Mouse (Mus musculus): ENCODE results near the gene Rassf4. TPM values are rescaled to one million over a fixed set of nuclear protein-coding genes. Genes with fewer than 3 reads are reported as not detected.
A peak's percentile ranks its signal among the peaks of the same experiment; 100 is the strongest.
"Not testable (repeated sequence)": the region's sequence is repeated elsewhere in the genome, so short reads cannot be mapped to it uniquely, and the experiment has no call there.

Gene Rassf4
- polyA plus RNA-seq, 1 experiment = 2.0 TPM

DNA sequence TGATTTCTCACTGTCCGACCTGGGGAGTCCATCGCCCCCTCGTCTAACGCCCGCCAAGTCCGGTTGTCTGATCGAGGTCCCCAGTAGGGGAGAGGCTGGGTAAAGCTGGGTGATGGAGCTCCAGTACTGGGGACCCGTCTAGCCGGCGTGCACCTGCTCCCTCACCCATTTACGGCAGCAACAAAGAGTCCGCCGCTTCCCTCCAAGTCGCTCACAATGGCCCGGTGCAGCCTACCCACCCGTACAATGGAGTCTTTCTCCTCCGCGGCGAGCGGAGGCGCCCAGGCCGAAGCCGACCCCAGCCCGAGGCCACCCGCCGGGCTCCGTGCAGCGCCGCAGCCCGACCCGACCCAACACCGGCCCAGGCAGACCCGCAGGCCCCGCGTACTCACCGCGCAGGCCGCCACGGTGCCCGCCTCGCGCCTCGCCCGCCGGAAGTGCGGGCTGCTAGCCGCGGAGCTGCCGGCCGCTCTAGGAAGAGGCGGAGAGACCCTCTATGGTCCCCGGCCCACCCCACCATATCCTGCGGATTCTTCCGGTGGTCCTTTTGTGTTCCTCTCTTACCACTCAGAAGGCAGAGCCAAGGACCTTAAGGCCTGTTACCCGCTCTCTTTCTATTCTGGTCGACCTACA lies 45.1 kb downstream of the Rassf4 start, which contains the start of gene Zfp422:
Gene Zfp422 (minus strand): TSS at position 461 of the 633 bp plus-strand sequence.
- peak within 1 kb of the TSS; percentile 78 for H3K4me3 ChIP-seq (ENCODE audit: insufficient read depth, low read length)
- H3K27ac ChIP-seq (ENCODE audit: insufficient read depth, low read length) = no peak within 1 kb of the TSS
- peak; percentile 67 for TF ChIP-seq POLR2A (IDR thresholded peaks at IDR 0.05; ENCODE audit: low read depth, low read length)
- TF ChIP-seq CTCF (IDR thresholded peaks at IDR 0.05; ENCODE audit: borderline replicate concordance, insufficient read depth, low read length) = no peak
- no peaks in the 10 kb centered on the region for H3K4me1 ChIP-seq (ENCODE audit: control insufficient read depth, insufficient read depth, low read length)

DNA sequence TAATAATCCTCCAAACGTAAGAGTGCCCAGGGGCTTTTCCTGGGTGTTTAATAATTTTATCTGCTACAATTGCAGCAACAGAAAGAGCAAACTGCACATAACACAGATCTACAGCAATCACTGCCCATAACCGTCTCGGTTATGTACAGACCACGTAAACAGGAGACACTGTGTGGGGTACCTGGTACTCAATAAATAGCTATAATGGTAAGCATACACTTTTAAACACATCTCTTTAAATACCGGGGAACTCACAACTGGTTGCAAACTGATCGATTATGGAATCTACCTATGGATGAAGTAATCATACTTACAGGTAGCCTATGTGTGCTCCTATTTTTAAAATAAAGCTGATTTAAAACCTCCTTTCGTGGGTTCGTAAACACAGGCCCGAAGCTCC lies 45.7 kb downstream of the Rassf4 start:
- Histone ChIP-seq H3K27ac (ENCODE audit: insufficient read depth, low read length) (no peak overlapping the region), H3K4me1 (ENCODE audit: control insufficient read depth, insufficient read depth, low read length) (no peaks in the 10 kb centered on the region), H3K4me3 (ENCODE audit: insufficient read depth, low read length) (peak overlapping the region; percentile 78)
- TF ChIP-seq POLR2A (IDR thresholded peaks at IDR 0.05; ENCODE audit: low read depth, low read length) = no peak
- TF ChIP-seq CTCF (IDR thresholded peaks at IDR 0.05; ENCODE audit: borderline replicate concordance, insufficient read depth, low read length) = no peak

DNA sequence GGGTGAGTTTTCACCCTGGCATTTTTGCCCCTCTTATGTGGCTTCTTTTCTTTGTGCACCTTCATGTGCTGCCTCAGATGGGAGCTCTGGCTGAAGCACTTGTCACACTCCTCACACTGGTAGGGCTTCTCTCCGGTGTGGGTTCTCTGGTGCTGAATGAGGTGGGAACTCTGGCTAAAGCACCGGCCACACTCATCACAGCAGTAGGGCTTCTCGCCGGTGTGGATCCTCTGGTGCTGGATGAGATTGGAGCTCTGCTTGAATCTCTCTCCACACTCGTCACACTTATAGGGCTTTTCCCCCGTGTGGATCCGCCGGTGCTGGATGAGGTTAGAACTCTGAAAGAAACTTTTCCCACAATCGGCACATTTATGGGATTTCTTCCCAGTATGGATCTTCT lies 47.3 kb downstream of the Rassf4 start:
- not testable (repeated sequence) for H3K4me3 ChIP-seq (ENCODE audit: insufficient read depth, low read length); H3K4me1 ChIP-seq (ENCODE audit: control insufficient read depth, insufficient read depth, low read length); H3K27ac ChIP-seq (ENCODE audit: insufficient read depth, low read length)

DNA sequence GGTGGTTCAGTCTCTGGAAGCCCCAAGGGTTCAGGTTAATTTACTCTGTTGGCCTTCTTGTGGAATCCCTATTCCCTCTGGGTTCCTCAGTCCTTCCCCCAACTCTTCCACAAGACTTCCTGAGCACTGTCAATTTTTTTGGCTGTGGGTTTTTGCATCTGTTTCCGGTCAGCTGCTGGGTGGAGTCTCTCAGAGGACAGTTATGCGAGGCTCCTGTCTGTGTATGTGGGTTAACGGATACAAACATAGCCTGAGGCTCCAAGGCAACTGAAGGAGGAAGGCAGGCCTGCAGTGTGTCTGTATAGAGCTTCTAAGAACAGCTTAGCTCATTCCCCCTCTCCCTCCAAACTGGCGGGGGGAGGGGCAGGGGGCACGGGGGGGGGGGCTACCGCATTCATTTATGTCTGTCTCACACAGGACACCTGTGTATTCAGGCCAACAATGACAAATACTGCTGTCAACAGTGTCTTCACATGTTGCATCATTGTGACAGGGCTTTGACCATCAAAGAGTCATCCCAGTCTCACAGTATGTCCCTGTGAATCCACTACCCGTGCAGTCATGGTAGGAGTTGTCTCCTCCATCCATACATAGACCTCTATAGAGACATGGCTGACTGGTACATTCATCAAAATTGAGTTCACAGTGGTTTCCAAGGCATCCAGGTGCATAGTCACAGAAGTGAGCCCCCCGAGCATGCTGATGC lies 52.3 kb downstream of the Rassf4 start:
- H3K27ac ChIP-seq (ENCODE audit: insufficient read depth, low read length) = no peak overlapping the region
- no peak for TF ChIP-seq CTCF (IDR thresholded peaks at IDR 0.05; ENCODE audit: borderline replicate concordance, insufficient read depth, low read length)
- TF ChIP-seq POLR2A (IDR thresholded peaks at IDR 0.05; ENCODE audit: low read depth, low read length) = no peak
- no peak overlapping the region for H3K4me3 ChIP-seq (ENCODE audit: insufficient read depth, low read length)
- H3K4me1 ChIP-seq (ENCODE audit: control insufficient read depth, insufficient read depth, low read length) = no peaks in the 10 kb centered on the region

DNA sequence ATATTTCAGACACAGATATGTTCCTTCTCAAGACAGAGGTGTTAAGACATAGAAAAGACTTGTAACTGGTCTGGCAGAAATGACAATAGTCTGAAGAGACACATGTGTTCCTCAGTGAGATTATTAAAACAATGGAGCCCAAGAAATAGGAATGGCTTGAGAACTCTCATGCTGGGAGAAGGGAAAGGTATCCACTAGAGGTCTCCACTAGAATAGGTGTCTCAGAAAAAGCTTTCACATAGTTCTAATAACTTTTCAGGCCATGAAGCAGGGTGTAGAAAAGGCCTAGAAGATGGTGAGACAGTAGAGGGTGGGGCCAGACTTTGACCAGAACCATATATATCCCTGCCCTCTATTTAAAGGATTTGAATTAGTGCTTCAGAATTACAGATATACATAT lies 55.7 kb downstream of the Rassf4 start:
- TF ChIP-seq POLR2A (IDR thresholded peaks at IDR 0.05; ENCODE audit: low read depth, low read length) (no peak), CTCF (IDR thresholded peaks at IDR 0.05; ENCODE audit: borderline replicate concordance, insufficient read depth, low read length) (no peak)
- Histone ChIP-seq H3K27ac (ENCODE audit: insufficient read depth, low read length) (no peak overlapping the region), H3K4me1 (ENCODE audit: control insufficient read depth, insufficient read depth, low read length) (no peaks in the 10 kb centered on the region), H3K4me3 (ENCODE audit: insufficient read depth, low read length) (no peak overlapping the region)

DNA sequence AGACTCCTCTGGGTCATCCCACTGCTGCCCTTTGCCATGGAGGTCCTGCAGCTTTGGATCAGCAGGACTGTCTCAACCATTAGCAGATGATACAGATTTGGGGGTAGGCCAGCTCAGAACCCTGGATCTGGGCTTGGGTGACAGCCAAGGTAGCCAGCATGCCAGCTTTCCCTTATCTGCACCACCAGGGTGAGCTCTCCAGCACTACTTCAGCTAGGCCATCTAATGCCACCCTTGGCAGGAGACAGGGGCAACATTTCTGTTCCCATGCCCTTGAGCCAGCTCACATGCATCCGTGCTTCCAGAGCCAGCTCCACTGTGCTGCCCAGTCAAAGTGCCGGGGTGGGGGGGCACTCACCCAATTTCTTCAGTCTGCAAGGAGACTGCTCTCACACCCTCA lies 58.0 kb downstream of the Rassf4 start:
- no peaks in the 10 kb centered on the region for H3K4me1 ChIP-seq (ENCODE audit: control insufficient read depth, insufficient read depth, low read length)
- H3K27ac ChIP-seq (ENCODE audit: insufficient read depth, low read length) = no peak overlapping the region
- no peak overlapping the region for H3K4me3 ChIP-seq (ENCODE audit: insufficient read depth, low read length)
- TF ChIP-seq POLR2A (IDR thresholded peaks at IDR 0.05; ENCODE audit: low read depth, low read length) (no peak), CTCF (IDR thresholded peaks at IDR 0.05; ENCODE audit: borderline replicate concordance, insufficient read depth, low read length) (no peak)

DNA sequence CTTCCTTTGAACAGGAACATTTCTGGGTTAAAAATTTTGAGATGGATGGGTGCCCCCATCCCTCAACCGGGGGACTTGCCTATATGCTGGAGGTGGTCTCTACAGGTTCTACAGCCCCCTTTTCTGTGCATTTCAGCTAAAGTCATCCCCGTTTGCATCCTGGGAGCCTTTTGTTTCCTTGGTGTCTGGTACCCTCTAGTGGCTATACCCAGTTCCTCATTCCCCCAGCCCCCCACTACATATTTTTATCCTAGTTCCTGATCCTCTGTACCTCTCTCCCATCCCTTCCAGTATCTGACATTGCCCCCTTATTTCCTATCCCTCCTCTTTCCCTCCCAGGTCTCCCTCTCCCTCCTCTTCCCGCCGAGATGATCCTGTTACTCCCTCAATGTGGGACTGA lies 66.5 kb downstream of the Rassf4 start:
- Histone ChIP-seq H3K27ac (ENCODE audit: insufficient read depth, low read length) (no peak overlapping the region), H3K4me3 (ENCODE audit: insufficient read depth, low read length) (no peak overlapping the region), H3K4me1 (ENCODE audit: control insufficient read depth, insufficient read depth, low read length) (no peaks in the 10 kb centered on the region)
- TF ChIP-seq POLR2A (IDR thresholded peaks at IDR 0.05; ENCODE audit: low read depth, low read length) (no peak), CTCF (IDR thresholded peaks at IDR 0.05; ENCODE audit: borderline replicate concordance, insufficient read depth, low read length) (no peak)

DNA sequence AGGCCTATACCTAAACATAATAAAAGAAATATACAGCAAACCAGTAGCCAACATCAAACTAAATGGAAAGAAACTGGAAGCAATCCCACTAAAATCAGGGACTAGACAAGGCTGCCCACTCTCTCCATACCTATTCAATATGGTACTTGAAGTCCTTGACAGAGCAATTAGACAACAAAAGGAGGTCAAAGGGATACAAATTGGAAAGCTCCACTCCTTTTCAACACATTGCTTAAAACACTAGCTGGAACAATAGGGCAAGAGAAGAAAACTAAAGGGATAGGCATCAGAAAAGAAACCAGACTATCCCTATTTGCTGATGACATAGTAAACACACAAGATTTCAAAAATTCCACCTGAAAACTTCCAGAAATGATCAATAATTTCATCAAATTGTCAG lies 72.8 kb downstream of the Rassf4 start:
- not testable (repeated sequence) for H3K27ac ChIP-seq (ENCODE audit: insufficient read depth, low read length); H3K4me1 ChIP-seq (ENCODE audit: control insufficient read depth, insufficient read depth, low read length); H3K4me3 ChIP-seq (ENCODE audit: insufficient read depth, low read length)

DNA sequence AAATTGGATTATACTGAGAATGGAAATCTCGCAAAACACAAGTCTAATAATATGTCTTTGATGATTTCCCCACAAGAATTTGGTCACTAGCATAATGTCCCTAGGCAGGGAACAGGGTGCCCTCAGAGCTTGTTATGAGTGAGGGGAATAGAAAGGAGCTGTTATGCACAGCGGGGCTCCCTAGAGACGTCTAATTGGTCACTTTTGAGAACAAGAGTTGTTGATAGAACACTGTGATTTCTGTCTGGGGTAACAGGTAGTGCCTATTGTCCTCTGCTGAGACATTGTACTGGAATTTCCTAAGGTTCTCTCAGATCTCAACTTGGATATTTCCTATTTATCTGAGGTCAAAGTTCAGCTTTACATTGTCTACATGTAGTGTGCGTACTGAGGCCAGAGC lies 89.7 kb downstream of the Rassf4 start, which contains the start of gene Olfr215:
Gene Olfr215 (minus strand): TSS at position 101 of the 400 bp plus-strand sequence.
- no peak within 1 kb of the TSS for H3K27ac ChIP-seq (ENCODE audit: insufficient read depth, low read length)
- H3K4me3 ChIP-seq (ENCODE audit: insufficient read depth, low read length) = no peak within 1 kb of the TSS
- no peaks in the 10 kb centered on the region for H3K4me1 ChIP-seq (ENCODE audit: control insufficient read depth, insufficient read depth, low read length)
- TF ChIP-seq POLR2A (IDR thresholded peaks at IDR 0.05; ENCODE audit: low read depth, low read length) = no peak
- no peak for TF ChIP-seq CTCF (IDR thresholded peaks at IDR 0.05; ENCODE audit: borderline replicate concordance, insufficient read depth, low read length)

Other genes with a start within 250 kb of the Rassf4 start
- gene Alox5, start 212.8 kb downstream of the Rassf4 start, polyA plus RNA-seq (2011; ENCODE audit: insufficient read length, low read depth, missing spikeins) = 0.44 TPM in 1 of 2 replicates, not detected in the other
- gene Olfr211, start 184.9 kb downstream of the Rassf4 start, polyA plus RNA-seq (2011; ENCODE audit: insufficient read length, low read depth, missing spikeins) = not detected in 2 replicates
- gene Olfr212, start 167.4 kb downstream of the Rassf4 start, polyA plus RNA-seq (2011; ENCODE audit: insufficient read length, low read depth, missing spikeins) = not detected in 2 replicates
- not detected in 2 replicates for gene Olfr213, start 135.5 kb downstream of the Rassf4 start, polyA plus RNA-seq (2011; ENCODE audit: insufficient read length, low read depth, missing spikeins)
- gene Gm5580, start 122.8 kb downstream of the Rassf4 start, polyA plus RNA-seq (2011; ENCODE audit: insufficient read length, low read depth, missing spikeins) = not detected in 2 replicates
- not detected in 2 replicates for gene Olfr214, start 119.7 kb downstream of the Rassf4 start, polyA plus RNA-seq (2011; ENCODE audit: insufficient read length, low read depth, missing spikeins)
- not detected in 2 replicates for gene Olfr215, start 89.8 kb downstream of the Rassf4 start, polyA plus RNA-seq (2011; ENCODE audit: insufficient read length, low read depth, missing spikeins)
- gene Zfp422, start 45.0 kb downstream of the Rassf4 start, polyA plus RNA-seq (2011; ENCODE audit: insufficient read length, low read depth, missing spikeins) = 28.4 and 49.7 TPM in 2 replicates
- gene Depp1, start 23.3 kb downstream of the Rassf4 start, polyA plus RNA-seq (2011; ENCODE audit: insufficient read length, low read depth, missing spikeins) = not detected in 2 replicates
- gene Tmem72, start 43.0 kb upstream of the Rassf4 start, polyA plus RNA-seq (2011; ENCODE audit: insufficient read length, low read depth, missing spikeins) = not detected in 2 replicates

Measured in embryonic fibroblast, embryonic 13.5 days (primary cell).